Mouse (Mus musculus): Measurements from ENCODE around the gene Glyctk.

- TF ChIP-seq GATA1 (IDR thresholded peaks at IDR 0.05; ENCODE audit: borderline replicate concordance, low read length) (no peak), FLI1 (IDR thresholded peaks at IDR 0.05; ENCODE audit: low read length) (no peak)
Measured at GRCm38 (mm10) chr9:106206515-106206914, 48.6 kb upstream of the Glyctk start.
